Mouse (Mus musculus): ENCODE measurements at regions not wholly inside any gene's neighbourhood (a gene's known extent, or its start where the extent isn't known, plus 50 kb on each side); places are given as distances from the start of the nearest gene placed in this dataset.

- no peak for TF ChIP-seq GATA1 (IDR thresholded peaks at IDR 0.05; ENCODE audit: low read length)
- no peak for TF ChIP-seq TAL1 (IDR thresholded peaks at IDR 0.05; ENCODE audit: low read length)
Measured at GRCm38 (mm10) chr13:35404428-35404827, 255.2 kb upstream of the Cdyl start.

All from erythroblast, embryonic 14.5 days (primary cell).